ENCODE assay signal across 22 mouse cellular contexts in genomic region chr10:103984287-103984956, GRCm38 (mm10).
DNase-seq lines count a peak whose midpoint lies in the region; ATAC-seq and TF ChIP-seq lines count a peak whose summit lies in the region.
"Had no signal": no experiment of that assay in that cellular context is flagged by ENCODE, and none has a peak within 500 bp of the region (broad histone marks: within the 10 kb centered on the region; RNA-seq: fewer than 3 reads in every experiment).

No protein-coding gene starts in this region.

- H3K4me3 ChIP-seq in hindbrain, postnatal 0 days (ENCODE audit: low read length): no peak overlapping the region
- H3K4me3 ChIP-seq in hindbrain, embryonic 14.5 days (replicated peaks; ENCODE audit: low read length): no peak overlapping the region
- no peak overlapping the region for H3K4me3 ChIP-seq in lung, postnatal 0 days (ENCODE audit: low read depth, low read length)
- H3K4me3 ChIP-seq: embryonic facial prominence, embryonic 15.5 days; heart, embryonic 10.5 days; hindbrain, embryonic 12.5 days; kidney, embryonic 15.5 days; liver, embryonic 13.5 days; lung, embryonic 15.5 days; midbrain, embryonic 15.5 days had no signal

- no peak for ATAC-seq in hindbrain, postnatal 0 days
- no peak for ATAC-seq in hindbrain, embryonic 14.5 days (ENCODE audit: low FRiP score)
- no peak for ATAC-seq in lung, postnatal 0 days
- ATAC-seq: activated CD4-positive, CD25-positive, alpha-beta regulatory T cell, adult 4 months; midbrain, embryonic 15.5 days had no signal

- no peak for TF ChIP-seq EP300 in lung, postnatal 0 days (IDR thresholded peaks at IDR 0.05)

- no peak overlapping the region for H3K4me2 ChIP-seq in hindbrain, postnatal 0 days (ENCODE audit: low read depth, low read length)
- H3K4me2 ChIP-seq in hindbrain, embryonic 14.5 days (replicated peaks): no peak overlapping the region
- no peak overlapping the region for H3K4me2 ChIP-seq in lung, postnatal 0 days (replicated peaks; ENCODE audit: low read depth, low read length)
- H3K4me2 ChIP-seq: embryonic facial prominence, embryonic 15.5 days; hindbrain, embryonic 12.5 days; kidney, embryonic 15.5 days; liver, embryonic 13.5 days; lung, embryonic 15.5 days; midbrain, embryonic 15.5 days had no signal

- no peak for TF ChIP-seq POLR2A in brain, embryonic 14.5 days (IDR thresholded peaks at IDR 0.05; ENCODE audit: borderline replicate concordance, extremely low read depth, insufficient read depth, insufficient read length, poor library complexity, severe bottlenecking)

- TF ChIP-seq CTCF in hindbrain, postnatal 0 days (IDR thresholded peaks at IDR 0.05; ENCODE audit: low read depth): peak; percentile 42
- 0 out of 2 replicates have a peak, but pooled peaks have one; percentile 22 for TF ChIP-seq CTCF in lung, postnatal 0 days (IDR thresholded peaks at IDR 0.05)
- TF ChIP-seq CTCF in brain, embryonic 14.5 days (IDR thresholded peaks at IDR 0.05; ENCODE audit: borderline replicate concordance, extremely low read depth, insufficient read depth, insufficient read length): no peak

- WGBS in hindbrain, postnatal 0 days: 62% methylated on average over 1 of the region's 1 CpGs
- 73% methylated on average over 1 of the region's 1 CpGs for WGBS in hindbrain, embryonic 14.5 days
- WGBS in lung, postnatal 0 days: 52% methylated on average over 1 of the region's 1 CpGs

- no peaks in the 10 kb centered on the region for H3K9me3 ChIP-seq in hindbrain, postnatal 0 days (ENCODE audit: low read length)
- H3K9me3 ChIP-seq in hindbrain, embryonic 14.5 days (ENCODE audit: control insufficient read depth, low read length): no peaks in the 10 kb centered on the region
- no peaks in the 10 kb centered on the region for H3K9me3 ChIP-seq in lung, postnatal 0 days (ENCODE audit: low read length)
- H3K9me3 ChIP-seq: embryonic facial prominence, embryonic 15.5 days; heart, embryonic 10.5 days; hindbrain, embryonic 12.5 days; kidney, embryonic 15.5 days; liver, embryonic 13.5 days; lung, embryonic 15.5 days; midbrain, embryonic 15.5 days had no signal

- no peak overlapping the region for H3K27ac ChIP-seq in hindbrain, postnatal 0 days
- no peak overlapping the region for H3K27ac ChIP-seq in hindbrain, embryonic 14.5 days
- no peak overlapping the region for H3K27ac ChIP-seq in lung, postnatal 0 days (ENCODE audit: low read length)
- H3K27ac ChIP-seq: embryonic facial prominence, embryonic 15.5 days; heart, embryonic 10.5 days; hindbrain, embryonic 12.5 days; kidney, embryonic 15.5 days; liver, embryonic 13.5 days; lung, embryonic 15.5 days; midbrain, embryonic 15.5 days had no signal

- H3K9ac ChIP-seq in hindbrain, postnatal 0 days (replicated peaks; ENCODE audit: low read length): no peak overlapping the region
- no peak overlapping the region for H3K9ac ChIP-seq in hindbrain, embryonic 14.5 days
- H3K9ac ChIP-seq in lung, postnatal 0 days (replicated peaks; ENCODE audit: low read depth): no peak overlapping the region
- H3K9ac ChIP-seq: embryonic facial prominence, embryonic 15.5 days; hindbrain, embryonic 12.5 days; kidney, embryonic 15.5 days; liver, embryonic 13.5 days; lung, embryonic 15.5 days; midbrain, embryonic 15.5 days had no signal

- peak; percentile 45 for DNase-seq in hindbrain, postnatal 0 days (ENCODE audit: low spot score)
- no peak for DNase-seq in hindbrain, embryonic 14.5 days (ENCODE audit: low spot score)
- peak; percentile 12 for DNase-seq in lung, postnatal 0 days (ENCODE audit: low spot score)
- no peak for DNase-seq in lung, postnatal 25 days (ENCODE audit: low spot score)
- peak; percentile 37 for DNase-seq in brain, embryonic 14.5 days (ENCODE audit: low read depth)
- peak; percentile 34 for DNase-seq in retina, embryonic 14.5 days (ENCODE audit: low spot score)
- no peak for DNase-seq in right cerebral cortex, postnatal 10 days (ENCODE audit: low spot score in 2 of 2)
- no peak for DNase-seq in layer of hippocampus, postnatal 25 days (ENCODE audit: extremely low spot score in 1 of 2, low spot score in 1 of 2)
- DNase-seq: adrenal gland, postnatal 14 days; cerebellum, adult 18-20 months; gastrocnemius, postnatal 36 days; heart, postnatal 10 days; layer of hippocampus, postnatal 36 days; liver, embryonic 13.5 days; right cerebral cortex, postnatal 4 days had no signal

- no peaks in the 10 kb centered on the region for H3K4me1 ChIP-seq in hindbrain, postnatal 0 days (ENCODE audit: insufficient read depth, low read length)
- H3K4me1 ChIP-seq in hindbrain, embryonic 14.5 days (replicated peaks; ENCODE audit: control insufficient read depth, insufficient read depth, low read length): no peaks in the 10 kb centered on the region
- H3K4me1 ChIP-seq in lung, postnatal 0 days (ENCODE audit: insufficient read depth, low read depth, low read length): no peaks in the 10 kb centered on the region
- H3K4me1 ChIP-seq: embryonic facial prominence, embryonic 15.5 days; heart, embryonic 10.5 days; hindbrain, embryonic 12.5 days; kidney, embryonic 15.5 days; liver, embryonic 13.5 days; lung, embryonic 15.5 days; midbrain, embryonic 15.5 days had no signal

- no peaks in the 10 kb centered on the region for H3K27me3 ChIP-seq in hindbrain, postnatal 0 days (ENCODE audit: insufficient read depth, low read length)
- no peaks in the 10 kb centered on the region for H3K27me3 ChIP-seq in hindbrain, embryonic 14.5 days (ENCODE audit: control insufficient read depth, insufficient read depth, low read length)
- no peaks in the 10 kb centered on the region for H3K27me3 ChIP-seq in lung, postnatal 0 days (replicated peaks; ENCODE audit: insufficient read depth, low read length)
- H3K27me3 ChIP-seq: embryonic facial prominence, embryonic 15.5 days; hindbrain, embryonic 12.5 days; kidney, embryonic 15.5 days; liver, embryonic 13.5 days; lung, embryonic 15.5 days; midbrain, embryonic 15.5 days had no signal

- H3K36me3 ChIP-seq in hindbrain, postnatal 0 days (ENCODE audit: insufficient read depth, low read length): no peaks in the 10 kb centered on the region
- no peaks in the 10 kb centered on the region for H3K36me3 ChIP-seq in hindbrain, embryonic 14.5 days (replicated peaks; ENCODE audit: control insufficient read depth, insufficient read depth)
- H3K36me3 ChIP-seq in lung, postnatal 0 days (ENCODE audit: insufficient read depth, low read length): no peaks in the 10 kb centered on the region
- H3K36me3 ChIP-seq: embryonic facial prominence, embryonic 15.5 days; heart, embryonic 10.5 days; hindbrain, embryonic 12.5 days; kidney, embryonic 15.5 days; liver, embryonic 13.5 days; lung, embryonic 15.5 days; midbrain, embryonic 15.5 days had no signal

Comparison
In these comparisons a context has a peak if more than half of its experiments do, and no peak if none do; other contexts are left out.
1. DNase-seq: peak in hindbrain, postnatal 0 days (single experiment), lung, postnatal 0 days (single experiment), brain, embryonic 14.5 days (single experiment) and retina, embryonic 14.5 days (single experiment); none in hindbrain, embryonic 14.5 days (single experiment), lung, postnatal 25 days (single experiment), right cerebral cortex, postnatal 10 days (0 of 2) and layer of hippocampus, postnatal 25 days (0 of 2).